ENCODE assay signal across 20 mouse cellular contexts in genomic region chr2:157057186-157057585, GRCm38 (mm10). TPM values are rescaled to one million over a fixed set of nuclear protein-coding genes. Genes with fewer than 3 reads are reported as not detected.
DNase-seq lines count a peak whose midpoint lies in the region; ATAC-seq lines count a peak whose summit lies in the region.
"Had no signal": no experiment of that assay in that cellular context is flagged by ENCODE, and none has a peak within 500 bp of the region (broad histone marks: within the 10 kb centered on the region; RNA-seq: fewer than 3 reads in every experiment).

No protein-coding gene starts in this region.

- peaks cover 30% of the 10 kb centered on the region for H3K4me1 ChIP-seq in forebrain, embryonic 10.5 days
- peaks cover 15% of the 10 kb centered on the region for H3K4me1 ChIP-seq in forebrain, embryonic 14.5 days (ENCODE audit: control insufficient read depth, insufficient read depth, low read length)
- peaks cover 55% of the 10 kb centered on the region for H3K4me1 ChIP-seq in hindbrain, embryonic 13.5 days (replicated peaks)
- peaks cover 33% of the 10 kb centered on the region for H3K4me1 ChIP-seq in hindbrain, embryonic 12.5 days
- H3K4me1 ChIP-seq in midbrain, embryonic 14.5 days (ENCODE audit: control insufficient read depth, insufficient read depth, low read length): peaks cover 17% of the 10 kb centered on the region
- H3K4me1 ChIP-seq in midbrain, embryonic 11.5 days (ENCODE audit: control insufficient read depth, insufficient read depth, low read length): peaks cover 13% of the 10 kb centered on the region
- H3K4me1 ChIP-seq in neural tube, embryonic 15.5 days: peaks cover 45% of the 10 kb centered on the region

- no peak for DNase-seq in forebrain, embryonic 10.5 days (ENCODE audit: extremely low spot score, low spot score)
- DNase-seq in forebrain, embryonic 14.5 days (ENCODE audit: low spot score): no peak
- DNase-seq in midbrain, embryonic 14.5 days: no peak
- no peak for DNase-seq in midbrain, embryonic 11.5 days (ENCODE audit: low spot score, missing footprints)
- no peak for DNase-seq in right cerebral cortex, adult 2 months (ENCODE audit: low spot score in 2 of 2)
- DNase-seq: cerebellum, postnatal 10 days; retina, postnatal 1 day; thymus, postnatal 4 days had no signal

- H3K9me3 ChIP-seq in forebrain, embryonic 10.5 days: no peaks in the 10 kb centered on the region
- H3K9me3 ChIP-seq in forebrain, embryonic 14.5 days (replicated peaks; ENCODE audit: control insufficient read depth, low read length): no peaks in the 10 kb centered on the region
- no peaks in the 10 kb centered on the region for H3K9me3 ChIP-seq in hindbrain, embryonic 13.5 days
- H3K9me3 ChIP-seq in hindbrain, embryonic 12.5 days (replicated peaks): no peaks in the 10 kb centered on the region
- H3K9me3 ChIP-seq in midbrain, embryonic 14.5 days (ENCODE audit: control insufficient read depth, low read length): no peaks in the 10 kb centered on the region
- H3K9me3 ChIP-seq in midbrain, embryonic 11.5 days (ENCODE audit: control insufficient read depth, low read length): no peaks in the 10 kb centered on the region
- no peaks in the 10 kb centered on the region for H3K9me3 ChIP-seq in neural tube, embryonic 15.5 days (replicated peaks)
- H3K9me3 ChIP-seq: heart, embryonic 15.5 days; limb, embryonic 13.5 days had no signal

- peak overlapping the region; percentile 91; the same call in 1 of the 2 replicates for H3K27ac ChIP-seq in forebrain, embryonic 10.5 days
- no peak overlapping the region for H3K27ac ChIP-seq in forebrain, embryonic 14.5 days (ENCODE audit: low read depth, low read length)
- peak overlapping the region; percentile 85 for H3K27ac ChIP-seq in hindbrain, embryonic 13.5 days
- H3K27ac ChIP-seq in hindbrain, embryonic 12.5 days: no peak overlapping the region
- H3K27ac ChIP-seq in midbrain, embryonic 14.5 days (replicated peaks; ENCODE audit: low read depth, low read length): 0 out of 2 replicates have a peak overlapping the region, but pooled peaks have one; percentile 57
- no peak overlapping the region for H3K27ac ChIP-seq in midbrain, embryonic 11.5 days (ENCODE audit: low read depth, low read length)
- 0 out of 2 replicates have a peak overlapping the region, but pooled peaks have one; percentile 80 for H3K27ac ChIP-seq in neural tube, embryonic 15.5 days (replicated peaks)
- H3K27ac ChIP-seq: heart, embryonic 15.5 days; liver, embryonic 14.5 days had no signal

- ATAC-seq in forebrain, embryonic 14.5 days: no peak
- ATAC-seq in hindbrain, embryonic 13.5 days (ENCODE audit: low FRiP score): no peak
- no peak for ATAC-seq in hindbrain, embryonic 12.5 days (ENCODE audit: low FRiP score)
- ATAC-seq in midbrain, embryonic 14.5 days (ENCODE audit: low FRiP score, low TSS enrichment): no peak
- ATAC-seq in midbrain, embryonic 11.5 days (ENCODE audit: low FRiP score): no peak
- ATAC-seq in neural tube, embryonic 15.5 days (ENCODE audit: low FRiP score): no peak
- ATAC-seq: intestine, embryonic 16.5 days; lung, postnatal 0 days had no signal

- 91% methylated on average over 3 of the region's 3 CpGs for WGBS in forebrain, embryonic 10.5 days
- WGBS in forebrain, embryonic 14.5 days: 84% methylated on average over 3 of the region's 3 CpGs
- WGBS in hindbrain, embryonic 13.5 days: 91% methylated on average over 3 of the region's 3 CpGs
- WGBS in hindbrain, embryonic 12.5 days: 91% methylated on average over 3 of the region's 3 CpGs
- WGBS in midbrain, embryonic 14.5 days: 96% methylated on average over 3 of the region's 3 CpGs
- 94% methylated on average over 3 of the region's 3 CpGs for WGBS in midbrain, embryonic 11.5 days
- WGBS in neural tube, embryonic 15.5 days: 88% methylated on average over 3 of the region's 3 CpGs

- no peak overlapping the region for H3K4me3 ChIP-seq in forebrain, embryonic 10.5 days
- no peak overlapping the region for H3K4me3 ChIP-seq in forebrain, embryonic 14.5 days (ENCODE audit: low read depth, low read length)
- H3K4me3 ChIP-seq in hindbrain, embryonic 13.5 days: no peak overlapping the region
- H3K4me3 ChIP-seq in hindbrain, embryonic 12.5 days: no peak overlapping the region
- no peak overlapping the region for H3K4me3 ChIP-seq in midbrain, embryonic 14.5 days (replicated peaks; ENCODE audit: low read depth, low read length)
- H3K4me3 ChIP-seq in midbrain, embryonic 11.5 days (ENCODE audit: low read depth, low read length): no peak overlapping the region
- no peak overlapping the region for H3K4me3 ChIP-seq in neural tube, embryonic 15.5 days (replicated peaks)
- H3K4me3 ChIP-seq: erythroblast, embryonic 14.5 days; heart, embryonic 15.5 days; limb, embryonic 13.5 days had no signal

- H3K9ac ChIP-seq in forebrain, embryonic 14.5 days (ENCODE audit: low read length): no peak overlapping the region
- H3K9ac ChIP-seq in hindbrain, embryonic 13.5 days: no peak overlapping the region
- H3K9ac ChIP-seq in hindbrain, embryonic 12.5 days: no peak overlapping the region
- no peak overlapping the region for H3K9ac ChIP-seq in midbrain, embryonic 14.5 days (replicated peaks; ENCODE audit: low read length)
- H3K9ac ChIP-seq in midbrain, embryonic 11.5 days (ENCODE audit: low read length): no peak overlapping the region
- H3K9ac ChIP-seq in neural tube, embryonic 15.5 days (replicated peaks): no peak overlapping the region
- H3K9ac ChIP-seq: heart, embryonic 15.5 days; limb, embryonic 13.5 days; liver, embryonic 14.5 days had no signal

- no peak overlapping the region for H3K4me2 ChIP-seq in forebrain, embryonic 14.5 days (ENCODE audit: low read length)
- no peak overlapping the region for H3K4me2 ChIP-seq in hindbrain, embryonic 13.5 days
- no peak overlapping the region for H3K4me2 ChIP-seq in hindbrain, embryonic 12.5 days (replicated peaks)
- H3K4me2 ChIP-seq in midbrain, embryonic 14.5 days (ENCODE audit: low read length): no peak overlapping the region
- H3K4me2 ChIP-seq in midbrain, embryonic 11.5 days: no peak overlapping the region
- no peak overlapping the region for H3K4me2 ChIP-seq in neural tube, embryonic 15.5 days
- H3K4me2 ChIP-seq: heart, embryonic 15.5 days; limb, embryonic 13.5 days had no signal

- H3K27me3 ChIP-seq in forebrain, embryonic 10.5 days (ENCODE audit: poor library complexity, severe bottlenecking): no peaks in the 10 kb centered on the region
- H3K27me3 ChIP-seq in forebrain, embryonic 14.5 days (replicated peaks; ENCODE audit: control insufficient read depth, insufficient read depth, low read length): no peaks in the 10 kb centered on the region
- no peaks in the 10 kb centered on the region for H3K27me3 ChIP-seq in hindbrain, embryonic 13.5 days
- no peaks in the 10 kb centered on the region for H3K27me3 ChIP-seq in hindbrain, embryonic 12.5 days
- no peaks in the 10 kb centered on the region for H3K27me3 ChIP-seq in midbrain, embryonic 14.5 days (ENCODE audit: control insufficient read depth, insufficient read depth, low read length)
- no peaks in the 10 kb centered on the region for H3K27me3 ChIP-seq in midbrain, embryonic 11.5 days (ENCODE audit: control insufficient read depth, insufficient read depth, low read length)
- H3K27me3 ChIP-seq in neural tube, embryonic 15.5 days (replicated peaks): no peaks in the 10 kb centered on the region
- H3K27me3 ChIP-seq: heart, embryonic 15.5 days; limb, embryonic 13.5 days had no signal

- H3K36me3 ChIP-seq in forebrain, embryonic 10.5 days (replicated peaks): peaks cover 79% of the 10 kb centered on the region
- peaks cover 54% of the 10 kb centered on the region for H3K36me3 ChIP-seq in forebrain, embryonic 14.5 days (ENCODE audit: control insufficient read depth, insufficient read depth, low read length)
- peaks cover 71% of the 10 kb centered on the region for H3K36me3 ChIP-seq in hindbrain, embryonic 13.5 days
- peaks cover 58% of the 10 kb centered on the region for H3K36me3 ChIP-seq in hindbrain, embryonic 12.5 days
- H3K36me3 ChIP-seq in midbrain, embryonic 14.5 days (ENCODE audit: control insufficient read depth, insufficient read depth, low read length): peaks cover 66% of the 10 kb centered on the region
- peaks cover 18% of the 10 kb centered on the region for H3K36me3 ChIP-seq in midbrain, embryonic 11.5 days (ENCODE audit: control insufficient read depth, insufficient read depth, low read length)
- H3K36me3 ChIP-seq in neural tube, embryonic 15.5 days: peaks cover 40% of the 10 kb centered on the region

RNA-seq across cellular contexts. Expression of gene Soga1, which starts 21.9 kb away (rescaled TPM):
- 3.5 and 4.0 TPM in 2 replicates for polyA plus RNA-seq in forebrain, embryonic 10.5 days (2016; fragmentation: Nextera tagmentation; extraction: Ambion mirVana)
- polyA plus RNA-seq in forebrain, embryonic 14.5 days (2014; fragmentation: Nextera tagmentation; extraction: Ambion mirVana): 5.9 and 8.1 TPM in 2 replicates
- polyA plus RNA-seq in hindbrain, embryonic 13.5 days (2015; fragmentation: Nextera tagmentation; extraction: Ambion mirVana): 6.2 and 6.4 TPM in 2 replicates
- polyA plus RNA-seq in hindbrain, embryonic 12.5 days (2016; fragmentation: Nextera tagmentation; extraction: Ambion mirVana): 7.7 and 8.6 TPM in 2 replicates
- 12.0 and 13.1 TPM in 2 replicates for polyA plus RNA-seq in midbrain, embryonic 14.5 days (2014; fragmentation: Nextera tagmentation; extraction: Ambion mirVana)
- polyA plus RNA-seq in midbrain, embryonic 11.5 days (2014; fragmentation: Nextera tagmentation; extraction: Ambion mirVana): 5.2 and 6.0 TPM in 2 replicates
- 3.3 and 4.9 TPM in 2 replicates for polyA plus RNA-seq in neural tube, embryonic 15.5 days (2015; fragmentation: Nextera tagmentation; extraction: Ambion mirVana)

RNA-seq across cellular contexts. Expression of gene Tldc2, which starts 29.7 kb away (rescaled TPM):
- not detected in 2 replicates for polyA plus RNA-seq in forebrain, embryonic 10.5 days (2016; fragmentation: Nextera tagmentation; extraction: Ambion mirVana)
- polyA plus RNA-seq in forebrain, embryonic 14.5 days (2014; fragmentation: Nextera tagmentation; extraction: Ambion mirVana): not detected in 2 replicates
- polyA plus RNA-seq in hindbrain, embryonic 13.5 days (2015; fragmentation: Nextera tagmentation; extraction: Ambion mirVana): not detected in 2 replicates
- not detected in 2 replicates for polyA plus RNA-seq in hindbrain, embryonic 12.5 days (2016; fragmentation: Nextera tagmentation; extraction: Ambion mirVana)
- not detected in 2 replicates for polyA plus RNA-seq in midbrain, embryonic 14.5 days (2014; fragmentation: Nextera tagmentation; extraction: Ambion mirVana)
- polyA plus RNA-seq in midbrain, embryonic 11.5 days (2014; fragmentation: Nextera tagmentation; extraction: Ambion mirVana): not detected in 2 replicates
- 0.43 TPM in 1 of 2 replicates, not detected in the other for polyA plus RNA-seq in neural tube, embryonic 15.5 days (2015; fragmentation: Nextera tagmentation; extraction: Ambion mirVana)
- polyA plus RNA-seq: erythroblast, embryonic 14.5 days; gonadal fat pad, adult 2 months; heart, embryonic 15.5 days; intestine, embryonic 16.5 days; limb, embryonic 13.5 days; liver, embryonic 14.5 days; lung, postnatal 0 days; neural tube, embryonic 14.5 days; testis, adult 2 months had no signal

RNA-seq across cellular contexts. Expression of gene Dsn1, which starts 50.2 kb away (rescaled TPM):
- polyA plus RNA-seq in forebrain, embryonic 10.5 days (2016; fragmentation: Nextera tagmentation; extraction: Ambion mirVana): 58.0 and 59.1 TPM in 2 replicates
- polyA plus RNA-seq in forebrain, embryonic 14.5 days (2014; fragmentation: Nextera tagmentation; extraction: Ambion mirVana): 24.5 and 27.7 TPM in 2 replicates
- 12.3 and 13.2 TPM in 2 replicates for polyA plus RNA-seq in hindbrain, embryonic 13.5 days (2015; fragmentation: Nextera tagmentation; extraction: Ambion mirVana)
- polyA plus RNA-seq in hindbrain, embryonic 12.5 days (2016; fragmentation: Nextera tagmentation; extraction: Ambion mirVana): 35.1 and 36.5 TPM in 2 replicates
- 7.6 and 13.7 TPM in 2 replicates for polyA plus RNA-seq in midbrain, embryonic 14.5 days (2014; fragmentation: Nextera tagmentation; extraction: Ambion mirVana)
- polyA plus RNA-seq in midbrain, embryonic 11.5 days (2014; fragmentation: Nextera tagmentation; extraction: Ambion mirVana): 51.4 and 56.9 TPM in 2 replicates
- 8.3 and 13.8 TPM in 2 replicates for polyA plus RNA-seq in neural tube, embryonic 15.5 days (2015; fragmentation: Nextera tagmentation; extraction: Ambion mirVana)

Comparison
In these comparisons a context has a peak if more than half of its experiments do, and no peak if none do; other contexts are left out.
1. H3K27ac ChIP-seq: peak in forebrain, embryonic 10.5 days (single experiment), hindbrain, embryonic 13.5 days (single experiment), midbrain, embryonic 14.5 days (single experiment) and neural tube, embryonic 15.5 days (single experiment); none in forebrain, embryonic 14.5 days (single experiment), hindbrain, embryonic 12.5 days (single experiment) and midbrain, embryonic 11.5 days (single experiment).